Mouse (Mus musculus): Measurements from ENCODE around the gene Chfr.

- TF ChIP-seq CTCF (IDR thresholded peaks at IDR 0.05; ENCODE audit: borderline replicate concordance, control insufficient read depth, extremely low read depth, insufficient read depth, low read length, poor library complexity) (no peak), POLR2A (IDR thresholded peaks at IDR 0.05; ENCODE audit: control insufficient read depth, extremely low read depth, insufficient read depth, low read length, poor library complexity) (no peak)
Measured at GRCm38 (mm10) chr5:110137816-110138215, 2.2 kb downstream of the Chfr start.
